Mouse (Mus musculus) lung, adult 2 months (tissue): ENCODE data around the gene Slc35b1. TPM values are rescaled to one million over a fixed set of nuclear protein-coding genes. Genes with fewer than 3 reads are reported as not detected.
A peak's percentile ranks its signal among the peaks of the same experiment; 100 is the strongest.

Experiments
- DNase-seq: peaks from one replicate; pipeline ENCODE4 v3.0.0; 2022
- H3K4me1 ChIP-seq: fragments of 200-500 bp; 2 replicates; pipeline ENCODE4 v1.6.1; 2011; ENCODE audit warnings: low read length; ENCODE audit not compliant: control insufficient read depth, insufficient read depth
- H3K4me3 ChIP-seq: fragments of 200-500 bp; replicated peaks from 2 replicates; pipeline ENCODE3; 2011; ENCODE audit warnings: low read depth, mild to moderate bottlenecking, control low read depth, low read length; ENCODE audit errors: extremely low read depth
- CTCF ChIP-seq: fragments of 200-500 bp; IDR thresholded peaks from 2 replicates; pipeline ENCODE4 v1.5.1; 2011; ENCODE audit warnings: mild to moderate bottlenecking, low read length, control low read depth; ENCODE audit not compliant: insufficient read depth
- POLR2A ChIP-seq: fragments of 200-500 bp; IDR thresholded peaks from 2 replicates; pipeline ENCODE4 v1.6.1; 2011; ENCODE audit warnings: low read depth, mild to moderate bottlenecking, control low read depth, low read length, borderline replicate concordance; ENCODE audit errors: extremely low read depth
- WGBS: fragments of 180-500 bp; shearing (Covaris S2); methylation state at CpG from one replicate; pipeline ENCODE4 v1.1.7; 2018; 5-methylcytosine and 5-hydroxymethylcytosine counted together
- polyA plus RNA-seq: library from polyadenylated mRNA; depleted of rRNA; stranded (reverse); fragments of >200 nt; gene quantifications from 2 replicates; pipeline ENCODE4 v1.2.3, GENCODE M21; 2012

Slc35b1 gene
- polyA plus RNA-seq, 1 experiment, result 80.9 TPM

DNA sequence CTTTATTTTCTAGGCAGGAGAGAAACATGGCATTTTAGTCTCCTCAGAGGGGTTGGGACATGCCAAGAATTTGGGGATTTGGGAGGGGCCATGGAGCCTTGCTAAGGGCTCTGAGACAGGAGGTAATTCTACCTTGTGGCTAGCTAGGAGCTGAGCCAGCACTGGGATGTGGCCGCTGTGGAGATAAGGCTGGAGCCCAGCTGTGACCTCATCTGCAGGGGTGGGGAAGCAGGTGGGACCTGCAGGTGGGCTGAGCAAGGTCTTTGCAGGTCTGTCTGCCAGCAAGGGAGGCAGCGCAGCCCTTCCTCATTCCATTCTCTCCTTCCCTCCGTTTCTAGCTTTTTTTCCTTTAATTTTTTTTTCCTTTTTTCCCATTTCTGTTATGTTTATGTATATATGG, 26.2 kb upstream of the Slc35b1 start:
- TF ChIP-seq POLR2A (no peak), CTCF (no peak)
- H3K4me3 ChIP-seq, result no peak overlapping the region
- whole genome bisulfite sequencing, result 47% methylated on average over 3 of the region's 3 CpGs

DNA sequence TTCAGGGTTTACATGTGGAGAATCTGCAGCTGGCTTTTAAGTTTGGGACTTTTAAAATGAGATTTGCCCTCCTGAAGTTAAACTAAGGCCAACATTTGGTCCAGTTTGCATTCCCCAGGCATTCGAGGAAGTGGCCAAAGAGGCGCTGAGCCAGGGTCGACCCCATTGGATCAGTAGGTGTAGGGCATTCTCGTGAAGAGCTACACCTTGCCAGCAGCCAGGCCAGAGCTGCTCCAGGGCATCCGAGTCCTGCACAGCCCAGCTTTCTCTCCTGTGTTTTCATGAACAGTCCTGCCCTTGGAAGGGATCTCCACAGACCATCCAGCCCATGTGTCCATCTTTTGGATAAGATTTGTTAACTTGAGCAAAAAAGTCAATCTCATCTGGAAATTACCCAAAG, 20.1 kb upstream of the Slc35b1 start:
- Histone ChIP-seq H3K4me3 (no peak overlapping the region), H3K4me1 (peaks cover 18% of the 10 kb centered on the region)
- no peak for DNase-seq
- WGBS, result 61% methylated on average over 5 of the region's 5 CpGs
- TF ChIP-seq POLR2A (no peak), CTCF (no peak)

More for the DNA sequence above, 26.2 kb upstream of the Slc35b1 start:
- no peak for DNase-seq
- H3K4me1 ChIP-seq, result peaks cover 13% of the 10 kb centered on the region

DNA sequence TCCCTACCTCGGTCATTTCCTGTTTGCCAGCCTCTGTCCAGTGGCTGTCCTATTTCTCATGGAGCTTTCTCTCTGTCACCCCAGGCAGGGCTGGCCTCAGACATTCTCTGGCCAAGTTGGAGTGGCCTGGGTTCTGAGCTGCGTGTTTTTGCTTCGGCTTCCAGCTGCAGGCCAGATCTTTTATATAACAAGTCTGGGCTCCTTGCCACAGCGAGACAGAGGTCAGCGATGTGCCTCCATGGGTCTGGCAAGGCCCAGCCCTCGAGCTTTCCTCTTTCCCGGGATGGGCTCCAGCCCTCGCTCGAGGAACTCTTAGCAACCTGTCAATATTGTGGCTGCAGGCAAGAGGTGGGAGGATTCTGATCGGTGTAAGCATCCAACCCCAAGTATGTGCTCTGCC, 18.9 kb upstream of the Slc35b1 start:
- Histone ChIP-seq H3K4me3 (no peak overlapping the region), H3K4me1 (peaks cover 20% of the 10 kb centered on the region)
- TF ChIP-seq POLR2A (no peak), CTCF (no peak)
- WGBS, result 48% methylated on average over 10 of the region's 10 CpGs
- DNase-seq, result peak; percentile 63

DNA sequence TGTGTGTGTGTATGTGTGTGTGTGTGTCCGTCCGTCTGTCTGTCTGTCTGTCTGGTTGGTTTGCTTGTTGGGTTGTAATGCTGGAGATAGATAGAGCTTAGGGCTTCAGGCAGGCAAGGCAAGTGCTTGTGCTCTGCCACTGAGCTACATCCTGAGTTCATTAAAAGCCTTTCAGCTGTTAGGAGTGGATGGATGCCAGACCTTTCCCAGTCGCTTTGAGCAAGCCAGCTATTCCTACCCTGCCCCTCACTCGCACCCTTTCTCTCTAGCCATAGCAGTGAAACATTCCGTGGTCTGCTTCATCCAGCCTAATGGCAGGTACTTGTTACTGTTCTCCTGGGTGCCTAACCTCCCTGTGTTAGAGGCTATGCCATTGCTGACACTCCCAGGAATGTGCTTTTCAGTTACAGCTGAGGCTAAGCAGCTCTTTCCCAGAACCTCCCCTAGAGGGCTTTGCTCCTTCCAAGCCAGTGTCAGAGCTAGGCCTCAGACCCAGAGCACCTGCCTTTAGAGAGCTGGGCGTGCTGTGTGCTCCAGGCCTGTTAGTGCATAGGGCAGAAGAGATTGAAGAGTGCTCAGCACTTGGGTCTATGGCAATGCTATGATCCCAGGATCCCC, 18.1 kb upstream of the Slc35b1 start:
- Histone ChIP-seq H3K4me3 (no peak overlapping the region), H3K4me1 (peaks cover 20% of the 10 kb centered on the region)
- no peak for TF ChIP-seq POLR2A
- no peak for TF ChIP-seq CTCF
- WGBS, result 67% methylated on average over 6 of the region's 6 CpGs
- DNase-seq, result no peak

DNA sequence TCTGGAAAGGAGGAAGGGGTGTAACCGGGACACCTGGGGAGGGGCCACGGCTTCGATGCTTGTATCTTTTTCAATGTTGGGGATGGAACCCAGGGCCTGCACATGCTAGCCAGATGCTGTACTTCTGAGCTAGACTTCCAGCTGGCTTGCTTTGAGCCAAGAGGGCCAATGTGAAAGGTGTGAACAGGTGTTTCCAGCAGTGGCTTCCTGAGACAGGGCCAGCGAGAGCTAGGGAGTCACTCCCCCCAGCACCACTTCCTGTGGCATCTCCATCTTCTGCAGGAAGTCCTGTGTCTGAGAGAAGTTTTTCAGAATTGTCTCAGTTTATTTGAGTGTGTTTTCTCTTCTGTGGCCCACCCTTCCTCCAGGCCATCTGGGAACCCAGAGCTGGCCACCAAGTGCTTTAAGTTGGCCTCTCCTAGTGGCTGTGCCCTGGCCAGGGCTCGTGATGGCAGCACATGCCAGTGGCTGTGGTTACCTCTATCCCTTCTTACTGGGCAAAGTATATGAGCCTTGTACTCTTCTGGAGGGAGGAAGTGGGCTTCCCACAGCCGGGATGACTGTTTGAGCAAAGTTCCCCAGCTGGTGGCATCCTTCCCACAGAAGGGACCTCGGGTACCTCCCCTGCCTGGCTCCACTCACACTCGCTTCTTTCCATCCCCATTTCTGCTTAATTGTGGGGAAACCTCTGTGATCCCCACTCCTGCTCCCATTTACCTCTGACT, 17.3 kb upstream of the Slc35b1 start:
- WGBS, result 62% methylated on average over 8 of the region's 8 CpGs
- TF ChIP-seq POLR2A, result no peak
- no peak for TF ChIP-seq CTCF
- H3K4me1 ChIP-seq, result peaks cover 20% of the 10 kb centered on the region
- DNase-seq, result no peak
- no peak overlapping the region for H3K4me3 ChIP-seq

DNA sequence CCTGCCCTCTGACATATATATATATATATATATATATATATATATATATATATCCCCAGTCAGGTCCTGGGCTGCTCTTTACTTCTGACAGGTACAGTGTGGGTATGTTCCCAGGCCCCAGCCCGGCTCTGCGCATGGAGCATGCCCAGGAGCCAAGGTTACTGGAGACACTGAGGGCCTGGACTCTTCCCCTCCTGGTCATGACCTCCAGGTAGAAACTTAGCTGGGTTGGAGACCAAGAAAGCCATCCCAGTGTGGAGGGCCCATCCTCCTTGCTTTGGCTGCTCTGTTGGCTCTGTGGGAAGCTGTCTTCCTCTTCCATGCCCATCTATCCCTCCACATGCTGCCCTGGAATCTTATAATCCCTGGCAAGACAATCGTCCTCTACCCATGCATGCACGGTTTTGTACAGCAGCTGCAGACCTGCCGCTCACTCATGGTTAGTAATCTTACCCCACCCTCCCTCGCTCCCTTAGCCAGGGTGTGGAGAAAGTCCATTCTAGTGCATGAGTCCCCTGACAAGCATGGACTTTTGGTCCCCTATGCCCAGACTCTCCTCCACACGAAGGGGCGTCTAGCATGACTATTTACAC, 16.2 kb upstream of the Slc35b1 start:
- 90% methylated on average over 8 of the region's 8 CpGs for WGBS
- H3K4me1 ChIP-seq, result peaks cover 20% of the 10 kb centered on the region
- no peak for TF ChIP-seq POLR2A
- no peak for TF ChIP-seq CTCF
- no peak overlapping the region for H3K4me3 ChIP-seq
- DNase-seq, result no peak

DNA sequence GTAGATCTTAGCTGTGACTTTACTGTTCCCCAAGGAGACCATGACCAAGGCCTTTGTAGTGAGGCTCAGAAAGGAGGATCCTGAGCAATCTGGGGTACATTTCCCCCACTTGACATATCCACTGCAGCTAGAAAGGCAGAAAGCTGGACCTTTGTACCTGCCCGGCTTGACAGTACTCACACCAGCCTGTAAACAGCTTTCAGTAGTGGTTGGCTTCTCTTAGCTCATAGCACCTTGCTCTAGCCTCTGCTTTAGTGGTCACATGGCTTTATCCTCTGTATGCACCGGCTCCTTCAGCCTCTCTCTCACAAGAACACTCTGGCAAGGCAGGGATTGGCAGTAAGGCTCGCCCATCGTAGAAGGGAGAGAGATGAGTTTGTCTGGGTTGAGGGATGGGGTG, 15.6 kb upstream of the Slc35b1 start:
- peaks cover 20% of the 10 kb centered on the region for H3K4me1 ChIP-seq
- WGBS, result 88% methylated on average over 4 of the region's 4 CpGs
- H3K4me3 ChIP-seq, result no peak overlapping the region
- TF ChIP-seq CTCF, result no peak
- TF ChIP-seq POLR2A, result no peak
- no peak for DNase-seq

DNA sequence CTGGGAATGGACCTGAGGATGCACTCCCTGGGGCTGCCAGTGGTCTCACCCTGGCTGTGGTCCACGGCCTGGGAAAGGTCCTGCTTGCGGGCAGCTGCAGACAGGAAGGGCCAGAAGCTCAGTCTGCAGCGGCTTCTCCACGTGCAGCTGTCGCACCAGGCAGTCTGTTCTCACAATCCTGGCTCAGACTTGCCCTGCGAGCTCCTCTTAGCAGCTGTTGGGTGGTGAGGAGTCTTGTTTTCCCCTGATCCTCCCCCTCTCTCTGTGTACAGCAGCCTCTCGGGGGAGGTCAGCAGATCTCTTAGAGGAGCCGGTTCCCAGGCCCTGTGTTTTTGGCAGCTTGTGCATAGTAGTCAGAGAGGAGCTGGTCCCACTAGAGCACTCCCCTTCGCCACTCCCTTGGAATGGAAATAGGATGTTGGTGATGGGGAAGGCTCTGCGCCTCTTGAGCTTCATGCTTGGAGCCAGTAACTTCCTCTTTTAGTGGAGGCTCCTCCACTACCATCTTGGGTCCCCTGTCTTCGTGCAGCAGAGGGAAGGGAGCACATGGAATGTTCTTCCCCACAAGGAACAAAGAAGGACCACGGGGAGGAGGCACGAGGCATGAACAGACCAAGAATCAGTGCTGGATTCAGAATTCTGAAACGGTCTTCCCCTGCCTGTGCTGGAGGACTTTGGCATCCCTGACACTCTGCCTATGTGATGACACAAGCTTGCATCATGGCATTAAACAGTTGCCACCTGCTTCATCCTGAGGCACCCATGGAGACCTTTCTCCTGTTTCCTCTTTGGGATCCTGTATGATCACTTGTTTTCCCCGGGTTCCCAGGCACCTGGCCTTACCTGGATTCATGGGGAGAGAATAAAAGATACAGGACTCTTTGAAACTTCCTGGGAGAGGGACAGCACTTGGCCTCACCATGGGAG, 14.3 kb upstream of the Slc35b1 start:
- DNase-seq, result no peak
- H3K4me3 ChIP-seq, result no peak overlapping the region
- H3K4me1 ChIP-seq, result peaks cover 17% of the 10 kb centered on the region
- no peak for TF ChIP-seq CTCF
- no peak for TF ChIP-seq POLR2A
- WGBS, result 51% methylated on average over 15 of the region's 15 CpGs

DNA sequence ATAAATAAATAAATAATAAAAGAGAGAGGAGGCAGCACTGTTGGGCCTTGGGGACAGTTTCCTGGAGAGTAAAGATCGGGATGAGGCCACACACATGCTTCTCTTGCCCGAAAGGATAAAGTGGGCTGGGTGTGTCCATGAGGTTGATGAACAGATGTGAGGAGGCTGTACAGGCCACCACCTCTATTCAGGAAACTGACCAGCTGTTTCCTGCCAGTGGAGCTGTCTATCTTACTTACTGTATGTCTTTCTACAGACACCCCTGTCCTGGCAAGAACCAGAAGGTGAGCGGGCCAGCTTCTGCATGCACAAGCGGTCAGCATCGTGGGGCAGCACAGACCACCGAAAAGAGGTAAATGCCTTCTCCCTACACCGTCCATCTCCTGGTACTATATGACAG, 13.3 kb upstream of the Slc35b1 start:
- Histone ChIP-seq H3K4me1 (peaks cover 11% of the 10 kb centered on the region), H3K4me3 (no peak overlapping the region)
- WGBS, result 88% methylated on average over 7 of the region's 7 CpGs
- TF ChIP-seq CTCF (no peak), POLR2A (no peak)
- DNase-seq, result no peak

DNA sequence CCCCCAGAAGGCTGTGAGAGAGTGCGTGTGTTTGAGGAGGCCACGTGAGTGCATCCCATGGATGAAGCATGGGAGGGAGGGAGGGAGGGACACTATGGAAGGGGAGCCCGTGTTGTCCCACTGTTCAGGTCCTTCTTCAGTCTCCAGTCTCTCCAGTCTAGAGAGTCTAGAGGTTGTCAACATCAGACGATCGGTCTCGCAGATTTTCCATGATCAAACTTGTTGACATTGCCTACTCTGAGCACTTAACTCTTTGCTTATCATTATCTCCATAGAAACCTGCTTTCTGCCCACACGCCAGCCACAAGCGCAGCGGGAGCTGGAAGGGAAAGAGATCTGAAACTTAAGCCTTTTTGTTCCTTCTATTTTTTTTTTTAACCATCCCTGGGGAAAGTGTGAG, 5.6 kb upstream of the Slc35b1 start:
- H3K4me3 ChIP-seq, result no peak overlapping the region
- no peak for TF ChIP-seq POLR2A
- no peak for TF ChIP-seq CTCF
- H3K4me1 ChIP-seq, result peaks cover 4% of the 10 kb centered on the region; the same call in 1 of the 2 replicates
- DNase-seq, result no peak
- 52% methylated on average over 9 of the region's 9 CpGs for WGBS
